Mouse (Mus musculus): ENCODE measurements around the gene Dnase2b. TPM values are rescaled to one million over a fixed set of nuclear protein-coding genes. Genes with fewer than 3 reads are reported as not detected.
A peak's percentile ranks its signal among the peaks of the same experiment; 100 is the strongest.

Gene Dnase2b
- total RNA-seq, 2 experiments from 2014 or later: not detected

DNA sequence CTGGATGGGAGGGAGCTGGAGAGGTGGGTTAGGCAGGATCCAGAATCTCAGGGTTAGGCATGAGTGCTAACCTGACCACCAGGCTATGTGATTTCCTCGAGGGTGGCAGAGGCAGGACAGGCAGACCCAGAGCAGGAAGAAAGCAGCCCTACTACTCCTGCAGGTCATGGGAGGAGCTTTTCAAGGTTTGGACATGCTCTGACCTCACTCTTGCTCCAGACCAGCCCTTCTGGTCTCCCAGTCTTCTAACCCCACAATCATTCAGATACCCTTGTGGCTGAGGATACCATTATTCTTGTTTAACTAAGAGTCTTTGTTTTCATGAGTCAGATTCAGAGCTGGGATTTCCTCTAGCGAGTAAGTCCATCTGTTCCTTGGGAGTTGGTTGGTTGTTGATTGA lies 37.8 kb downstream of the Dnase2b start:
- intact Hi-C loops (cut with DNase I; ENCODE audit: low total_unique reads): no loop called here
- no peak for DNase-seq

- intact Hi-C loops (cut with DNase I; ENCODE audit: low total_unique reads): no loop called here
- DNase-seq: no peak
These were observed 44.1 kb downstream of the Dnase2b start for GRCm38 (mm10) chr3:146571341-146571740.

- DNase-seq: no peak
- intact Hi-C loops (cut with DNase I; ENCODE audit: low total_unique reads): no loop called here
These were observed 44.5 kb downstream of the Dnase2b start for GRCm38 (mm10) chr3:146570939-146571338.

- DNase-seq: no peak
- intact Hi-C loops (cut with DNase I; ENCODE audit: low total_unique reads): no loop called here
These were observed 45.1 kb downstream of the Dnase2b start, which contains the start of gene Uox for GRCm38 (mm10) chr3:146570148-146570782. Gene Uox (plus strand): TSS chr3:146570426.

GRCm38 (mm10) chr3:146569594-146569993 lies 45.8 kb downstream of the Dnase2b start:
- intact Hi-C loops (cut with DNase I; ENCODE audit: low total_unique reads): loop anchor here (10.0 kb wide), 4 partner anchors 165 to 345 kb away; no protein-coding TSS in a partner anchor
- DNase-seq: no peak

DNA sequence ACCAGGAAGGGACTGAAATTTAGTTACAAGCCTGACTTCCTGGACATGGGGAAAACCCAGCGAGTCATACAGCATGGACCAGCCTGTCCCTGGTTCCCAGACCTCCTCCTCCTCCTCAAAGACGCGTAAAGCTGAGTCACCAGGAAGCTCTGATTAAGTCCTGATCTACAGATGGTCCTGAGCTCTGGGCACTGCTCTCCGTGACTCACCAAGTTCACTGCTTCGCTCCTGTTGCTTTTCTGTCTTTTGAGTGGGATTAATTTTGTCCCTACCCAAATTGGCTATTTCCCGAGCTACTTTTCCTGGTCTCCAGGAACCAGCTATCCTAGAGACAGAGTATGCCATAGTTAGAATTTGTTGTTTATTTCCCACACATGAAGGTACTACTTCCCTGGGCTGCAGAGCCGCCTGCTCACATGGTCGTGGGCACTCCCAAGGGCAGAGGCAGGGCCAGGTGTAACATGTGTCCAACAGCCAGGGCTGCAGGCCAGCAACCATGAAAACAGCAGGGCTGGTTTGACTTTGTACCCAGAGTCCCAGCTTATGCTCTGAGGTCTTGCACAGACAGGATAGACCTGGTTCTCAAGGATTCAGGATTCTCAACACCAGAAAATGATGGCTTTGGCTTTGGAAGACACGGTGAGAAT lies 47.4 kb downstream of the Dnase2b start:
- intact Hi-C loops (cut with DNase I; ENCODE audit: low total_unique reads): loop anchor here (10.0 kb wide), 4 partner anchors 167 to 347 kb away; no protein-coding TSS in a partner anchor
- no peak for DNase-seq

DNA sequence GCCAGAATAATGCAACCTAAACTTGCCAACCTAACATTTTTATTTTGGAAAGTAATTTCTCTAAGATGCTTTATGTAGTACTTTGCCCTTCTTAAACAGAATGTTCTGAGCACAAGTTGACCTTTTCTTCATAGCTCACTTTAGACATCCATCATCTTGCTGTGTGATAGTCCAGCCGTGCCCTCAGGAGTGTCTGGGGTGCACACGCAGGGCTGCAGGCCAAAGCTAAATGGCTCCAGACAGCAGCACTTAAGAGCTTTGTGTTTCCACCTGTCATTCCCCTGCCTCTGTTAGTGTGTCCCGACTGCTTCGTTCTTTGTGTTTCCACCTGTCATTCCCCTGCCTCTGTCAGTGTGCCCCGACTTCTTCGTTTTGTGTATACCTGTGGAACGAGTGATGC lies 48.0 kb downstream of the Dnase2b start:
- intact Hi-C loops (cut with DNase I; ENCODE audit: low total_unique reads): loop anchor here (10.0 kb wide), 4 partner anchors 167 to 347 kb away; no protein-coding TSS in a partner anchor
- no peak for DNase-seq

- intact Hi-C loops (cut with DNase I; ENCODE audit: low total_unique reads): loop anchor here (10.0 kb wide), 4 partner anchors 170 to 350 kb away; no protein-coding TSS in a partner anchor
- DNase-seq: no peak
These were observed 50.4 kb downstream of the Dnase2b start for GRCm38 (mm10) chr3:146565065-146565411.

GRCm38 (mm10) chr3:146564268-146565064 lies 50.9 kb downstream of the Dnase2b start:
- DNase-seq: peak; percentile 67
- intact Hi-C loops (cut with DNase I; ENCODE audit: low total_unique reads): loop anchor here (10.0 kb wide), 4 partner anchors 170 to 350 kb away; no protein-coding TSS in a partner anchor

DNA sequence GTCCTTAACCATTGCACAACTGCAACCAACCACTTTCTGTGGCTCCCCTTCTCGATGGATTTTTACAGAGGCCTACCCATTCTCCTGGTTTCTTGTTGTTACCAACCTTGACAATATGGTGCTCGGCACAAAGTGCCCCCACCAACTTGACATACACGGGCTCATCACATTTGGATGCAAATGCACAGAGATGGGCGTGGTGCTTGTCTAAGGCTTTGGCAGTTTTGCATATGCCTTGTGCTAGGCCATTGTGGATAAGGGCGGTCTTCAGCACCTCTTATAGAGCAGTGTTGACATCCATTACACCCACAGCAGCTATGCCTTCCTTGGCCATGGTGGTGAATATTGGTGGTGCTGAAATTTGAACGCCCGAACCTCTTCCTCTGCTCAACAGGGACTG lies 52.5 kb downstream of the Dnase2b start:
- no peak for DNase-seq
- intact Hi-C loops (cut with DNase I; ENCODE audit: low total_unique reads): loop anchor here (10.0 kb wide), 4 partner anchors 172 to 352 kb away; no protein-coding TSS in a partner anchor

DNA sequence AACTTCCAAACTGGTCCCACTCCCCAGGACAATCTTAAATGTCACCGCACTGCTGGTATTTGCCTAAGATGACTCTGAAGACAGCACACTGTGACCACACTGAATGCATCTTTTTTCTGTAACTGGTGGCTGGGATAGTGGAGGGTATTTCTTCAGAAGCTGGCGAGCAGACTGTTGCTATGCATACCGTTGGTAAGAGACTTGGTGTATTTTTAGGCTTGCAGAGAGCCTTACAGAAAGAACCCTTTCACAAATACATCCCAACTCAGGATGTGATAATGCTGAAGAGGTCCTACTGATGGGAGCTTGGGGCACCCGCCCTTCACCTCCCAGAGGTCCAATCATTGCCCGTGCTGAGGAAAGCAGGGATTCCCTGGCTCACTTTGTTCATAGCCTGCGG lies 57.9 kb downstream of the Dnase2b start:
- intact Hi-C loops (cut with DNase I; ENCODE audit: low total_unique reads): no loop called here
- no peak for DNase-seq

DNA sequence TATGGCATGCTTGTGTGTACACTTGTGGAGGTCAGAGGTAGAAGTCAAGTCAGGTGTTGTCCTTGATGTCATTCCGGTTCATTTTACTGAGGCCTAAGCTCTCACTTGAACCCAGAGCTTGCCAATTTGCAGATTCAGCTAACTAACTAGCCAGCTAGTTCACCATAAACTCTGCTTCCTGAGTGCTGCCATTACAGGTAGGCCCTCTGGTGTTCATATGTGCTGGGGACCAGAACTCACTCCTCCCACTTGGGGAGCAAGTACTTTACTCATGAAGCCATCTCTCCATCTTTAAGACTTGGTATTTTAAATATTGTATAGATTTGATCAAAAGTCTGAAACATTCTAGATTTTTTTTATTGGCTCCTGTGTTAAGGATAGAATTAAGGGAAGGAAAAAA lies 58.8 kb downstream of the Dnase2b start:
- intact Hi-C loops (cut with DNase I; ENCODE audit: low total_unique reads): no loop called here
- no peak for DNase-seq

DNA sequence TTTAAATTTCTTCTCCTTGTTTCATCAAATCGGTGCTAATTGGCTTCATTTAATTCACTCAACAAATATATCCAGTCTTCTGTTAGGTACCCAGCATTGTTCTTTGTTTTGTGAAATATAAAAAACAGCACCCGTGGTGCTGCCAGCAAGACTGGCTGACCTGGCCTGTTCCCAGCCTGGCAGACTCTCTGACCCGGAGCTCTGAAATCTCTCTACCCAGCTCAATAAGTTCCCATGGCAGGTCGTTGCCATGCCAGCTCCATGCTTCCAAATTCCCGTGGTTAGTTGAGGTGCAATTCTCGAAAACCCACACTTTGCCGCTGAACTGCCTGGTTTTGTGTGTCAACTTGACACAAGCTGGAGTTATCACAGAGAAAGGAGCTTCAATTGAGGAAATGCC lies 60.6 kb downstream of the Dnase2b start:
- DNase-seq: no peak
- intact Hi-C loops (cut with DNase I; ENCODE audit: low total_unique reads): no loop called here

GRCm38 (mm10) chr3:146543632-146544031 lies 71.8 kb downstream of the Dnase2b start:
- no peak for DNase-seq
- intact Hi-C loops (cut with DNase I; ENCODE audit: low total_unique reads): no loop called here

DNA sequence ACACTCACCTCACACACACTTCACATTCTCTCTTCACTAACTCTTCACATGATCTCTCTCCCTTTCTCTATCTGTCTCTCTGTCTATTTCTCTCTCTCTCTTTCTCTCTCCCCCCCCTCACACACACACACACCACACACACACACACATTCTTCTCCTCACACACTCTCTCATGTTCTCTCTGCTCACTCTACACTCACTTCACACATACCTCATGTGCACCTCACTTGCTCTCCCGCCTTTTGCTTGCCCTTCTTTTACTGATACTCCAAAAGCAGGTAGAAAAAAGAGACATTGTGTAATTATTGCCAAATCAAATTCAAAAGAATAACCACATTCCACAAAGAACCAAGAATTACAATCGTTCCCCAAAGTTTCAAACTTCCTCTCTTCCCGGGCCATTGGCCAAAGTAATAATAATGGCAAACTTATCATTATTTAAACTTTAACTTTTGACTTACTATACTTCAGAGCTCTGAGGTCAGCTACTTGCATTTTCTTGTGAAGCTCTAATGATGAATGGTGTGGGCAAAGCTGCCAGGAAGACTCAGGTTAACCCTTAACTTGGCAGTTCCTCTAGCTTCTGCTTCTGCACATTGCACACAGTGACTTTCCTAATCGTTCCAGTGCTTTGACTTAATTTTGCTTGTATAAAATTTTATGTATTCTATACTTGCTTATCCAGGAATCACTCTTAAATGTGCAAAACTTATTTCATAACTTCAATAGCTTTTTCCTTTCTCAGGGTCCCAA lies 74.7 kb downstream of the Dnase2b start:
- no peak for DNase-seq
- intact Hi-C loops (cut with DNase I; ENCODE audit: low total_unique reads): no loop called here

GRCm38 (mm10) chr3:146534986-146535385 lies 80.4 kb downstream of the Dnase2b start:
- intact Hi-C loops (cut with DNase I; ENCODE audit: low total_unique reads): no loop called here
- no peak for DNase-seq
